Mouse (Mus musculus) heart, adult 2 months (tissue): ENCODE data around the gene Gnao1. TPM values are rescaled to one million over a fixed set of nuclear protein-coding genes. Genes with fewer than 3 reads are reported as not detected.

Source experiments
- DNase-seq, 2 experiments: peaks; one replicate each; pipeline ENCODE4 v3.0.0; 2021
- H3K27ac ChIP-seq: fragments of 200-600 bp; 2 replicates; pipeline ENCODE4 v1.8.1; 2022
- H3K27me3 ChIP-seq: fragments of 200-500 bp; 2 replicates; pipeline ENCODE4 v1.6.1; 2012; ENCODE audit warnings: mild to moderate bottlenecking, low read length, inconsistent platforms, mixed read lengths; ENCODE audit not compliant: control insufficient read depth, insufficient read depth
- H3K36me3 ChIP-seq: fragments of 200-500 bp; 2 replicates; pipeline ENCODE4 v1.6.1; 2012; ENCODE audit warnings: low read length, inconsistent platforms; ENCODE audit not compliant: control insufficient read depth, insufficient read depth
- H3K4me1 ChIP-seq: fragments of 200-500 bp; 2 replicates; pipeline ENCODE4 v1.6.1; 2011; ENCODE audit warnings: low read length; ENCODE audit not compliant: control insufficient read depth, insufficient read depth
- H3K4me3 ChIP-seq: fragments of 200-600 bp; 2 replicates; pipeline ENCODE4 v1.8.1; 2022
- H3K79me2 ChIP-seq: fragments of 200-500 bp; replicated peaks from 2 replicates; pipeline ENCODE4 v1.6.1; 2012; ENCODE audit warnings: mild to moderate bottlenecking, inconsistent platforms, low read length, moderate library complexity, mixed read lengths; ENCODE audit not compliant: control insufficient read depth, insufficient read depth
- H3K9ac ChIP-seq: fragments of 200-500 bp; 2 replicates; pipeline ENCODE4 v1.6.1; 2012; ENCODE audit warnings: low read depth, mild to moderate bottlenecking, control low read depth, inconsistent platforms, low read length, mixed read lengths
- CTCF ChIP-seq: fragments of 200-600 bp; IDR thresholded peaks from 2 replicates; pipeline ENCODE4 v1.8.1; 2022; ENCODE audit warnings: antibody characterized with exemption, mild to moderate bottlenecking, moderate library complexity
- EP300 ChIP-seq: fragments of 200-500 bp; IDR thresholded peaks from 2 replicates; pipeline ENCODE4 v1.6.1; 2011; ENCODE audit warnings: low read depth, low read length, control low read depth; ENCODE audit not compliant: insufficient read depth
- POLR2A ChIP-seq: fragments of 200-500 bp; IDR thresholded peaks from 2 replicates; pipeline ENCODE4 v1.6.1; 2011; ENCODE audit warnings: mild to moderate bottlenecking, low read depth, low read length, control low read depth; ENCODE audit not compliant: insufficient read depth
- WGBS: fragments of 180-500 bp; shearing (Covaris S2); methylation state at CpG from one replicate; pipeline ENCODE4 v1.1.7; 2018; 5-methylcytosine and 5-hydroxymethylcytosine counted together
- intact Hi-C: fragments of 180-260 bp; cut with DNase I; formaldehyde crosslinking; loops from one replicate; pipeline ENCODE4 v1.15.1; 2025
- polyA plus RNA-seq: library from polyadenylated mRNA; depleted of rRNA; stranded (reverse); fragments of >200 nt; gene quantifications from 2 replicates; pipeline ENCODE4 v1.2.3, GENCODE M21; 2012
- total RNA-seq, 2 experiments: library from RNA; stranded (reverse); gene quantifications; 2 replicates each; pipeline ENCODE4 v1.2.3; 2021

The Gnao1 gene
- total and polyA plus RNA-seq, 3 experiments: 22.4 to 28.3 (median 23.7) TPM

GRCm38 (mm10) chr8:93819929-93820328, 10.2 kb downstream of the Gnao1 start:
- no peak overlapping the region for H3K9ac ChIP-seq
- no peaks in the 10 kb centered on the region for H3K79me2 ChIP-seq
- WGBS: 72% methylated on average over 4 of the region's 4 CpGs
- no peaks in the 10 kb centered on the region for H3K27me3 ChIP-seq
- H3K4me1 ChIP-seq: peaks cover 3% of the 10 kb centered on the region; the same call in 1 of the 2 replicates
- intact Hi-C loops: no loop called here
- no peak overlapping the region for H3K27ac ChIP-seq
- DNase-seq: no peak
- H3K4me3 ChIP-seq: no peak overlapping the region
- H3K36me3 ChIP-seq: no peaks in the 10 kb centered on the region
- TF ChIP-seq CTCF: no peak
- TF ChIP-seq EP300: no peak
- TF ChIP-seq POLR2A: no peak

GRCm38 (mm10) chr8:93821327-93821726, 11.6 kb downstream of the Gnao1 start:
- Histone ChIP-seq H3K9ac (no peak overlapping the region), H3K4me3 (no peak overlapping the region), H3K36me3 (no peaks in the 10 kb centered on the region), H3K79me2 (no peaks in the 10 kb centered on the region), H3K4me1 (peaks cover 3% of the 10 kb centered on the region; the same call in 1 of the 2 replicates), H3K27ac (no peak overlapping the region), H3K27me3 (no peaks in the 10 kb centered on the region)
- no peak for TF ChIP-seq EP300
- TF ChIP-seq CTCF: no peak
- TF ChIP-seq POLR2A: no peak
- DNase-seq: peak in 1 of 2 experiments; percentile 9
- intact Hi-C loops: no loop called here
- WGBS: 92% methylated on average over 7 of the region's 7 CpGs

- DNase-seq: no peak
- Histone ChIP-seq H3K4me1 (peaks cover 3% of the 10 kb centered on the region), H3K27me3 (no peaks in the 10 kb centered on the region), H3K36me3 (no peaks in the 10 kb centered on the region), H3K9ac (no peak overlapping the region), H3K79me2 (no peaks in the 10 kb centered on the region), H3K4me3 (no peak overlapping the region), H3K27ac (no peak overlapping the region)
- TF ChIP-seq POLR2A: no peak
- no peak for TF ChIP-seq EP300
- TF ChIP-seq CTCF: no peak
- WGBS: 49% methylated on average over 4 of the region's 4 CpGs
- intact Hi-C loops: no loop called here
These were observed 15.6 kb downstream of the Gnao1 start for GRCm38 (mm10) chr8:93825317-93825716.

GRCm38 (mm10) chr8:93830626-93831025, 20.9 kb downstream of the Gnao1 start:
- H3K79me2 ChIP-seq: no peaks in the 10 kb centered on the region
- 0 out of 2 replicates have a peak overlapping the region, but pooled peaks have one; percentile 9 for H3K27ac ChIP-seq
- 41% methylated on average over 3 of the region's 3 CpGs for WGBS
- no peaks in the 10 kb centered on the region for H3K27me3 ChIP-seq
- DNase-seq: peak in 1 of 2 experiments; percentile 37
- intact Hi-C loops: no loop called here
- TF ChIP-seq CTCF: no peak
- TF ChIP-seq POLR2A: no peak
- TF ChIP-seq EP300: no peak
- H3K4me3 ChIP-seq: no peak overlapping the region
- peaks cover 2% of the 10 kb centered on the region for H3K4me1 ChIP-seq
- no peaks in the 10 kb centered on the region for H3K36me3 ChIP-seq
- no peak overlapping the region for H3K9ac ChIP-seq

- TF ChIP-seq POLR2A (no peak), EP300 (no peak), CTCF (no peak)
- H3K4me1 ChIP-seq: peaks cover under 1% of the 10 kb centered on the region; the same call in 1 of the 2 replicates
- H3K9ac ChIP-seq: no peak overlapping the region
- no peaks in the 10 kb centered on the region for H3K36me3 ChIP-seq
- intact Hi-C loops: no loop called here
- no peaks in the 10 kb centered on the region for H3K27me3 ChIP-seq
- DNase-seq: no peak
- no peak overlapping the region for H3K27ac ChIP-seq
- H3K4me3 ChIP-seq: no peak overlapping the region
- no peaks in the 10 kb centered on the region for H3K79me2 ChIP-seq
- WGBS: 73% methylated on average over 5 of the region's 5 CpGs
These were observed 26.0 kb downstream of the Gnao1 start for GRCm38 (mm10) chr8:93835771-93836170.

GRCm38 (mm10) chr8:93839113-93839512, 29.3 kb downstream of the Gnao1 start:
- Histone ChIP-seq H3K27ac (no peak overlapping the region), H3K4me1 (peaks cover 14% of the 10 kb centered on the region), H3K27me3 (no peaks in the 10 kb centered on the region), H3K4me3 (no peak overlapping the region), H3K79me2 (no peaks in the 10 kb centered on the region), H3K9ac (no peak overlapping the region), H3K36me3 (no peaks in the 10 kb centered on the region)
- no peak for DNase-seq
- 68% methylated on average over 8 of the region's 8 CpGs for WGBS
- TF ChIP-seq EP300: no peak
- no peak for TF ChIP-seq POLR2A
- no peak for TF ChIP-seq CTCF
- intact Hi-C loops: no loop called here
